Mouse (Mus musculus): ENCODE measurements around the gene Fam114a1. TPM values are rescaled to one million over a fixed set of nuclear protein-coding genes. Genes with fewer than 3 reads are reported as not detected.

Fam114a1 gene
- polyA plus RNA-seq (2012; rRNA removed; ENCODE audit: low replicate concordance), result 6.7 and 9.0 TPM in 2 replicates

GRCm38 (mm10) chr5:64969861-64970771 is at the start of gene Fam114a1:
TSS of gene Fam114a1 (plus strand) at chr5:64970071.

DNA sequence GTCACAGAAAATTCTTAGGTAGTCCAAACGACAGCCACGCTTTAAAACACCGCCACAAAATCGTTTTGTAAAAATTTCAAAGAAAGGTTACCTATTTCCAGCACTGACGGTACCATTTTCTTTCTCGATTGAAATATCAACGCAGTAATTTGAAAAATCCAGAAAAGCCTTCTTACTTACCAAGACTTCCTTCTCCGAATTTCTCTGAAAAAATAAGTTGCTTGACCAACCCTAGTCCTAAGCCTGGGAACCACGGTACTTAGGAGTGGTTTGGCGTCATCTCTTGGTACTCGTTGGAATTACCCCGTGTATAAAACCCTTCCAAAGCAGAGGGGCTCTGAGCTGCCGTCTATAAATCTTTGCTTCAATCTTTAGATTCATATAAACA is 10.0 kb upstream of the Fam114a1 start, which contains the start of gene Tlr6:
Gene Tlr6, minus strand, starts transcription at position 255 of the 388 bp plus-strand sequence.

Other genes with a start within 250 kb of the Fam114a1 start
- 74.2 and 98.9 TPM in 2 replicates for gene Klf3, start 166.7 kb upstream of the Fam114a1 start, polyA plus RNA-seq (2012; rRNA removed; ENCODE audit: low replicate concordance)
- 0.83 and 1.5 TPM in 2 replicates for gene Tlr1, start 36.5 kb upstream of the Fam114a1 start, polyA plus RNA-seq (2012; rRNA removed; ENCODE audit: low replicate concordance)
- 0.19 and 0.27 TPM in 2 replicates for gene Tlr6, start 10.0 kb upstream of the Fam114a1 start, polyA plus RNA-seq (2012; rRNA removed; ENCODE audit: low replicate concordance)
- 0.07 and 0.19 TPM in 2 replicates for gene Tmem156, start 122.1 kb downstream of the Fam114a1 start, polyA plus RNA-seq (2012; rRNA removed; ENCODE audit: low replicate concordance)
- gene Klhl5, start 137.5 kb downstream of the Fam114a1 start, polyA plus RNA-seq (2012; rRNA removed; ENCODE audit: low replicate concordance), result 3.1 and 4.4 TPM in 2 replicates
- 0.27 and 0.60 TPM in 2 replicates for gene Wdr19, start 229.6 kb downstream of the Fam114a1 start, polyA plus RNA-seq (2012; rRNA removed; ENCODE audit: low replicate concordance)